Mouse (Mus musculus) cortical plate, adult 2 months (tissue): ENCODE results near the gene Zfp65. TPM values are rescaled to one million over a fixed set of nuclear protein-coding genes. Genes with fewer than 3 reads are reported as not detected.
"Not testable (repeated sequence)": the region's sequence is repeated elsewhere in the genome, so short reads cannot be mapped to it uniquely, and the experiment has no call there.

Experiments
- H3K27ac ChIP-seq: fragments of 200-500 bp; 2 replicates; pipeline ENCODE4 v1.5.1; 2012; ENCODE audit warnings: low read length, control low read depth, inconsistent platforms; ENCODE audit not compliant: insufficient read depth
- H3K4me1 ChIP-seq: fragments of 200-500 bp; 2 replicates; pipeline ENCODE4 v1.6.1; 2011; ENCODE audit warnings: low read length; ENCODE audit not compliant: control insufficient read depth, insufficient read depth
- H3K4me3 ChIP-seq: fragments of 200-500 bp; 2 replicates; pipeline ENCODE4 v1.5.1; 2011; ENCODE audit warnings: mild to moderate bottlenecking, low read length, control low read depth; ENCODE audit not compliant: insufficient read depth
- CTCF ChIP-seq: fragments of 200-500 bp; IDR thresholded peaks from 2 replicates; pipeline ENCODE4 v1.5.1; 2011; ENCODE audit warnings: mild to moderate bottlenecking, control low read depth, low read length; ENCODE audit not compliant: insufficient read depth; ENCODE audit errors: extremely low read depth
- POLR2A ChIP-seq: fragments of 200-500 bp; IDR thresholded peaks from 2 replicates; pipeline ENCODE4 v1.6.1; 2011; ENCODE audit warnings: mild to moderate bottlenecking, low read length, control low read depth; ENCODE audit not compliant: insufficient read depth; ENCODE audit errors: extremely low read depth
- polyA plus RNA-seq: library from polyadenylated mRNA; depleted of rRNA; stranded (reverse); fragments of >200 nt; gene quantifications from 2 replicates; pipeline ENCODE4 v1.2.3, GENCODE M21; 2012; rRNA removed

Gene Zfp65
- polyA plus RNA-seq, 1 experiment = 4.8 TPM

DNA sequence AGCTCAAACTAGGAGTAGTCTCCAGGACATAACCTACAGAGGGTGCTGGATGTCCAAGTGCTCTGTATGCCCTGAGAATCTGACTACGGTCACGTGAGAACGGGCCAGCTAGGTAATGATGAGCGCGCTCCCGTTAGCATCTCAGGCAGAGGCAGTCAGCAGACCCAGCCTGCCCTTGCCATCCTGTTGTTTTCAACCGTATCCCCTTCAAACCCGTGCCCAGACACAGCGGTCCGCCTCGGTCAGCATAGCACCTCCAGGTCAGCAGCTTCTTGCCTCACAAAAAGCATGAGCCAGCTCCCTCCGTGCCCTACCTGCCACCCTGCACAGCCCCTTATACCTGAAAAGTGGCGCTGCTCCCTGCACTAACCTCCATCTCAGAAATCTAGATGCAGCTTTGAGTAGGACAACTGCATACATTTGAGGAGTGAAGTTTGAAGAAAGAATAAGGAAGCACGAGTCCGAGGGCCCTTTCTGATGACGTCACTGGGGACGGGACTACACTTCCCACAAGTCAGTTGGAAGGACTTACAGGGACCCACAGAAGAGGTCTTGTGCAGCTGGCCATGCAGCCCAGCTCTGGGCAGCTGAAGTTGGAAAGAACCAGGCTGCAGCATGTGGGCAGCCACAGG is 5.0 kb downstream of the Zfp65 start:
- Histone ChIP-seq H3K27ac (no peak overlapping the region), H3K4me1 (peaks cover 1% of the 10 kb centered on the region; the same call in 1 of the 2 replicates), H3K4me3 (peak overlapping the region; percentile 71)
- peak; percentile 67 for TF ChIP-seq POLR2A
- TF ChIP-seq CTCF = no peak

DNA sequence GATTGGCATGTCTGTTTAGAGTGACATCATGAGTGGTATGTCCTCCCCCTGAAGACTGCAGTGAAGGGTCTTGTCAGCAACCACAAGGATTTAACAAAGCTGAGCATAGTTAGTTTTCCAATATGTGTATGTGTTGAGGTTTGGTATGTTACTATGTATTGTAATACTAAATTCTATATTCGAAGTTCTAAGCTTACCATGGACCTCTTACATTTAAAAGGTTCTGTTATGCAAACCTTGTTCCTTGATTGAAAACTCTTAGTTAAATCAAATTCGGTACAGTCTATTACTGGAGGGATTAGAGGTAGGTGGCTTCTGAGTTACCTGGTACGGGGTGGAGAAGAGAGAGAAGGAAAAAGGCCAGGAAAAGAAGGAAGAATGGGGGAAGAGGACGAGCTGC is 42.0 kb downstream of the Zfp65 start, which contains the start of gene Zfp738:
TSS of gene Zfp738 (minus strand) at position 101 of the 400 bp plus-strand sequence.
- no peaks in the 10 kb centered on the region for H3K4me1 ChIP-seq
- TF ChIP-seq POLR2A = no peak
- TF ChIP-seq CTCF = no peak
- no peak within 1 kb of the TSS for H3K4me3 ChIP-seq
- H3K27ac ChIP-seq = no peak within 1 kb of the TSS

DNA sequence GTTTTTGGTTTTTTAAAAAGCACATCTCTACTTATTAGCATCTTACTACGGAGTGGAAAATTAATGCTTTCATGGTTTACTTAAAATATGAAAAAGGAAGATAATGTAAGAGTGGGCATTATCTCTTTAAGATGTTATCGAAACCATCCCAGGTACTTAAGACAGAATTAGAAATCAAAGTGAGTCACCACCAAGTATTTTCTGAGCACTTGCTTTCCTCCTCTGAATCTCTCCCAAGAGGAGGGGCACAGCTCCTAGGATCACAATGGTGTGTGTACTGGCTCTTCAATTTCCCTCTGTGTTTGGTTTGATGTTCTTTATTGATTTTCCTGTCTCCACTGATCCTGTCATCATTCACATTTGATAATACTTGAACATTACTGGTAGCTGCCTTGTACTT is 45.1 kb downstream of the Zfp65 start:
- not testable (repeated sequence) for H3K4me1 ChIP-seq, H3K27ac ChIP-seq
- peak overlapping the region; percentile 63; the same call in 1 of the 2 replicates for H3K4me3 ChIP-seq

DNA sequence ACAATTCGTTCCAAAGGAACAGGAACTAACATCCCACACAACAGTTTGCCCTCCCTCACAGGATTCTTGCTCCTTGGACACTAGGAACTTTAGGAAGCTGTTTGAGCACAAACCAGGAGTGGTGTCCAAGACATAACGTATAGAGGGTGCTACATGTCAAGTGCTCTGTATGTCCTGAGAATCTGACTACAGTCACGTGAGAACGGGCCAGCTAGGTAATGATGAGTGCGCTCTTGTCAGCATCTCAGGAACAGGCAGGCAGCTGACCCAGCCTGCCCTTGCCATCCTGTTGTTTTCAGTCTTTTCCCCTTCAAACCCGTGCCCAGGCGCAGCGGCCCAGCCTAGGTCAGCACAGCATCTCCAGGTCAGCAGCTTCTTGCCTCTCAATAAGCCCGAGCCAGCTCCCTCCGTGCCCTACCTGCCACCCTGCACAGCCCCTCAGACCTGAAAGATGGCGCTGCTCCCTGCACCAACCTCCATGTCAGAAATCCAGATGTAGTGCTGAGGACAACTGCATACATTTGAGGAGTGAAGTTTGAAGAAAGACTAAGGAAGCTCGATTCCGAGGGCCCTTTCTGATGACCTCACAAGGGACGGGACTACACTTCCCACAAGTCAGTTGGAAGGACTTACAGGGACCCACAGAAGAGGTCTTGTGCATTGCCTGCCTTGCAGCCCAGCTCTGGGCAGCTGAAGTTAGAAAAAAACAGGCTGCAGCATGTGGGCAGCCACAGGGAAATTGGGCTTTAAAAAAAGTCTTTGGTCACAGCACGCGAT is 45.8 kb downstream of the Zfp65 start:
- H3K27ac ChIP-seq = not testable (repeated sequence)

DNA sequence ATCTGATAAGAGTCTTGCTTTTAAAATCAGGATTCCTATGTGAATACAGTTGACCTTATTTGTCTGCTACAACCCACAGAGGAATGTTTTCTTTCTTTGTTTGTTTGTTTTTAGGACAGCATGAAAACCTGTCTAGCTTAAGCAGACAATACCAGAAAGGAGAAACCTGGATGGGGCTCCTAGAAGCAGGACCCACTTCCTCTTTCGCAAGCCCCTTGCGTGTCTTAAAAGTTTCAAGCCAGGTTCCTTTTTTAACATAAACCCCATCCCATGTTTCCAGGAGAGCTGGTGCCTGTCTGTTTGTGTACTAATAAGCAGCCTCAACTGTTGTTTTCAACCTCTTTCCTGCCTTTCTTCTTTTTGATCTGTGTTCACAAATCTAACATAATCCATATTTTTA is 54.1 kb downstream of the Zfp65 start:
- Histone ChIP-seq H3K4me3 (no peak overlapping the region), H3K27ac (no peak overlapping the region), H3K4me1 (no peaks in the 10 kb centered on the region)
- TF ChIP-seq CTCF (no peak), POLR2A (no peak)

More for the DNA sequence above, 45.8 kb downstream of the Zfp65 start:
- not testable (repeated sequence) for H3K4me1 ChIP-seq
- peak overlapping the region; percentile 63 for H3K4me3 ChIP-seq
- TF ChIP-seq POLR2A = peak; percentile 70; the same call in 1 of the 2 replicates

Other genes with a start within 250 kb of the Zfp65 start
- gene Zfp874b, start 244.9 kb downstream of the Zfp65 start, polyA plus RNA-seq = 10.0 and 11.5 TPM in 2 replicates
- gene Zfp58, start 228.6 kb downstream of the Zfp65 start, polyA plus RNA-seq = 5.6 and 5.7 TPM in 2 replicates
- gene Gm26965, start 203.0 kb downstream of the Zfp65 start, polyA plus RNA-seq = 0.15 TPM in 1 of 2 replicates, not detected in the other
- gene Zfp87, start 203.0 kb downstream of the Zfp65 start, polyA plus RNA-seq = 27.9 and 29.4 TPM in 2 replicates
- gene Zfp748, start 175.3 kb downstream of the Zfp65 start, polyA plus RNA-seq = 5.0 and 5.2 TPM in 2 replicates
- 3.4 and 3.5 TPM in 2 replicates for gene Zfp729b, start 119.5 kb downstream of the Zfp65 start, polyA plus RNA-seq
- not detected in 2 replicates for gene Gm49345, start 91.4 kb downstream of the Zfp65 start, polyA plus RNA-seq
- gene Zfp729a, start 91.4 kb downstream of the Zfp65 start, polyA plus RNA-seq = 3.8 and 4.4 TPM in 2 replicates
- gene Zfp738, start 42.1 kb downstream of the Zfp65 start, polyA plus RNA-seq = 11.9 and 13.8 TPM in 2 replicates
- 3.6 and 3.7 TPM in 2 replicates for gene Zfp85, start 26.1 kb upstream of the Zfp65 start, polyA plus RNA-seq
- gene Zfp493, start 50.5 kb upstream of the Zfp65 start, polyA plus RNA-seq = 3.1 and 3.2 TPM in 2 replicates
- 4.4 and 5.8 TPM in 2 replicates for gene Zfp273, start 84.6 kb upstream of the Zfp65 start, polyA plus RNA-seq
- 16.6 and 18.0 TPM in 2 replicates for gene Gm10037, start 101.9 kb upstream of the Zfp65 start, polyA plus RNA-seq
- 0.21 TPM in 2 replicates for gene BC048507, start 134.2 kb upstream of the Zfp65 start, polyA plus RNA-seq